Mouse (Mus musculus): ENCODE measurements around the gene Phldb1. TPM values are rescaled to one million over a fixed set of nuclear protein-coding genes. Genes with fewer than 3 reads are reported as not detected.
"Not testable (repeated sequence)": the region's sequence is repeated elsewhere in the genome, so short reads cannot be mapped to it uniquely, and the experiment has no call there.

The Phldb1 gene
- 114 and 152 TPM in 2 replicates for total RNA-seq (2014; rRNA removed)
- polyA plus RNA-seq (2015; fragmentation: Nextera tagmentation; extraction: Ambion mirVana), result 31.9 and 35.3 TPM in 2 replicates

DNA sequence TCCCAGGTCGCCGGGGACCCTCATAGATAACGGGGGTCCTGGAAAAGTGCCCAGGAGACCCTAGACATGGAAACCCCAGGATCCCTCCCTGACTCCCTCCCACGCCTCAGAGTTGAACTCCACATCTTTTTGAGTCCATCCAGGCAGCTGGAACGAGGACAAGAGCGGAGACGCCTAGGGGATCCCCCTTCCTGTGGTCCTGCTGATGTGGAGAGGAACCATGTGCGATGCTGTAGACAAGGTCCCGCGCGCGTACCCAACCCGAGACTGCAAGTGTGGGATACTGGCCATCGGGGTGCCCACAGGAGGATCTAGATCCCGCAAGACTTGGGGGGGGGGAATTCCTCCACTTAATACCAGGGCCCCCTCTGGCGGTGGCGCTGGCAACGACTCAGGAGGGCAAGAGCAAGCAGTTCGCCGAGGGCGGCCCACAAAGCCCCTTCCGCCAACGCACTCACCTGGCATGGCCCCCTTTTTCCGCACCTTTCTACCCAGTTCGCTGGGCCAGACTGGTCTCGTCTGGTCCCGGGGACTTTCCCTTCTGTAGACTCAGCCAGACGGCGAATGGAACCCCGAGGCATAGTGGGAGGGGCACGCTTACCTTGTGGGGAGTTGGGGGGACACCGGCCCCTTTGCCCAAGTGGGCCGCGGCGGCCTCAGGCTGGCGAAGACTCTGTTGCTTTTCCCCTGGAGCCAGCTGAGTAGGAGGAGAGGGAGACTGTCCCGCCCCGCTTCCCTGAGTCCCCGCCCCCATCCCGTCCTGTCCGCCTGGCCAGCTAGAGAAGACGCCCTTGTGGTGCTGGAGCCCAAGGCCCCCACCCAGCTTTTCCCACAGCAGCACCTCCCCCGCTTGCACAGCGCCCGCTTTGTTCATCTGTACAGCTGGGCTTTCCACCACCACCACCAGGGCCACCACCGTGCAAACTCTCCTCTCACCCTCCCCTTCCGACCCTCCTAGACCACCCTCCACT is at the start of gene Phldb1:
TSS of gene Phldb1 (minus strand) at position 675 of the 971 bp plus-strand sequence.
- TF ChIP-seq CTCF (IDR thresholded peaks at IDR 0.05; ENCODE audit: low read depth), result peak; percentile 61
- ATAC-seq (peak; percentile 82), DNase-seq (ENCODE audit: low spot score) (peak; percentile 65)
- Histone ChIP-seq H3K4me2 (ENCODE audit: low read depth, low read length) (peak within 1 kb of the TSS; percentile 100), H3K27ac (peak within 1 kb of the TSS; percentile 72), H3K4me1 (ENCODE audit: insufficient read depth, low read length) (peaks cover 5% of the 10 kb centered on the region; the same call in 1 of the 2 replicates), H3K36me3 (ENCODE audit: insufficient read depth, low read length) (no peaks in the 10 kb centered on the region), H3K4me3 (ENCODE audit: low read length) (peak within 1 kb of the TSS; percentile 66), H3K9ac (replicated peaks; ENCODE audit: low read length) (peak within 1 kb of the TSS; percentile 54), H3K27me3 (ENCODE audit: insufficient read depth, low read length) (no peaks in the 10 kb centered on the region), H3K9me3 (ENCODE audit: low read length) (no peaks in the 10 kb centered on the region)
- under 1% methylated on average over 46 of the region's 47 CpGs for WGBS

DNA sequence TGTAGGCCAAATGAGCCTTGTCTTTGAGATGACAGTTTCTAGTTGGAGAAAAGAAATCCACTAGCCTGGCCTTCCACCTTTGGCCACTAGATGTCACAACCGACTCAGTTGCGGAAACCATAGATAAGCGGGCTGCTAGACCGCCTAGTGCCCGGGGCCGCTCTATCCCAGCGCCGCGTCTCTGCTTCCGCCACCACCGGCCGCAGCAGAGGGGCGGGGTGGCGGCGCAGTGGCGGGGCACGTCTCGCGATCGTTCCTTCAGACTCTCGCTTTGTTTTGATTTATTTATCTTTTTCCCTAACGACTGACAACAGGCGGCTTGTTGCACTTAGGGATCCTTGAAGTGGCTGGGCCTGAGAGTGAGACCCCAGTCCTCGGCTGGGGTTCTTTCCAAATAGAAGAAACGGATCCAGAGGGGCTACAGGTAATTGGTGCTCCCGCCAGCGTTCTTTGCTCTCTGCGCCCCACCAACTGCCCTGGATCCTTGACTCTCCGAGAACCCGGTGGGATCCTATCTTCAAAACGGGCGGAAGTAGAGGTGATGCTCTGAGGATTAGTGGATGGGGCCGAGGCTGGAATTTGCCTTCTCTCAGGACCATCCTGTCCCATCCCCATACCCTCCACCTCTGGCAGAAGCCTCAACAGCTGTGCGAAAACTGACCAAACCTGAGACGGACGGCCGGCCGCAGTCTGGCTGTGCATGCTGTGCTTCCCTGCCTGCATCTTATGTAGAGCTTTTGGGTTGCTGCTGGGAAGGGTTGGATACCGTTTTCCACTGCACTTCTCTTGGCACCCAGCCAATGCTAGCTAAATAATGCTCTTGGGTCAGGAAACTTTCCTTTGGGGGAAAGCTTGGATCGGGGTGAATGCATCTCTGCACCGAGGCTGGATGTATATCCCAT is 38.0 kb upstream of the Phldb1 start:
- peak overlapping the region; percentile 83 for H3K4me3 ChIP-seq (ENCODE audit: low read length)
- TF ChIP-seq CTCF (IDR thresholded peaks at IDR 0.05; ENCODE audit: low read depth), result peak; percentile 89
- WGBS, result under 1% methylated on average over 41 of the region's 41 CpGs

GRCm38 (mm10) chr9:44772392-44772749 is 37.4 kb upstream of the Phldb1 start:
- no peak for TF ChIP-seq CTCF (IDR thresholded peaks at IDR 0.05; ENCODE audit: low read depth)
- Histone ChIP-seq H3K4me2 (ENCODE audit: low read depth, low read length) (no peak overlapping the region), H3K27me3 (ENCODE audit: insufficient read depth, low read length) (no peaks in the 10 kb centered on the region), H3K27ac (peak overlapping the region; percentile 91), H3K9ac (replicated peaks; ENCODE audit: low read length) (no peak overlapping the region), H3K4me1 (ENCODE audit: insufficient read depth, low read length) (no peaks in the 10 kb centered on the region; the same call in 1 of the 2 replicates), H3K9me3 (ENCODE audit: low read length) (no peaks in the 10 kb centered on the region), H3K36me3 (ENCODE audit: insufficient read depth, low read length) (no peaks in the 10 kb centered on the region), H3K4me3 (ENCODE audit: low read length) (peak overlapping the region; percentile 83; the same call in 1 of the 2 replicates)
- DNase-seq (ENCODE audit: low spot score) (no peak), ATAC-seq (no peak)
- 23% methylated on average over 5 of the region's 5 CpGs for WGBS

More for the DNA sequence above, 38.0 kb upstream of the Phldb1 start:
- Histone ChIP-seq H3K9ac (replicated peaks; ENCODE audit: low read length) (peak overlapping the region; percentile 91), H3K4me1 (ENCODE audit: insufficient read depth, low read length) (no peaks in the 10 kb centered on the region; the same call in 1 of the 2 replicates), H3K27me3 (ENCODE audit: insufficient read depth, low read length) (no peaks in the 10 kb centered on the region), H3K9me3 (ENCODE audit: low read length) (no peaks in the 10 kb centered on the region), H3K4me2 (ENCODE audit: low read depth, low read length) (peak overlapping the region; percentile 97), H3K36me3 (ENCODE audit: insufficient read depth, low read length) (no peaks in the 10 kb centered on the region), H3K27ac (peak overlapping the region; percentile 91)
- peak; percentile 99 for ATAC-seq
- peak; percentile 98 for DNase-seq (ENCODE audit: low spot score)

- WGBS, result 96% methylated on average over 5 of the region's 5 CpGs
- no peak overlapping the region for H3K4me3 ChIP-seq (ENCODE audit: low read length)
- H3K9ac ChIP-seq (replicated peaks; ENCODE audit: low read length), result no peak overlapping the region
- H3K4me2 ChIP-seq (ENCODE audit: low read depth, low read length), result no peak overlapping the region
- no peak overlapping the region for H3K27ac ChIP-seq
- H3K4me1 ChIP-seq (ENCODE audit: insufficient read depth, low read length), result peaks cover 2% of the 10 kb centered on the region; the same call in 1 of the 2 replicates
- no peak for ATAC-seq
- no peak for DNase-seq (ENCODE audit: low spot score)
- H3K9me3 ChIP-seq (ENCODE audit: low read length), result no peaks in the 10 kb centered on the region
- no peaks in the 10 kb centered on the region for H3K27me3 ChIP-seq (ENCODE audit: insufficient read depth, low read length)
- no peaks in the 10 kb centered on the region for H3K36me3 ChIP-seq (ENCODE audit: insufficient read depth, low read length)
- no peak for TF ChIP-seq CTCF (IDR thresholded peaks at IDR 0.05; ENCODE audit: low read depth)
Observed at GRCm38 (mm10) chr9:44771376-44771775, 36.4 kb upstream of the Phldb1 start.

DNA sequence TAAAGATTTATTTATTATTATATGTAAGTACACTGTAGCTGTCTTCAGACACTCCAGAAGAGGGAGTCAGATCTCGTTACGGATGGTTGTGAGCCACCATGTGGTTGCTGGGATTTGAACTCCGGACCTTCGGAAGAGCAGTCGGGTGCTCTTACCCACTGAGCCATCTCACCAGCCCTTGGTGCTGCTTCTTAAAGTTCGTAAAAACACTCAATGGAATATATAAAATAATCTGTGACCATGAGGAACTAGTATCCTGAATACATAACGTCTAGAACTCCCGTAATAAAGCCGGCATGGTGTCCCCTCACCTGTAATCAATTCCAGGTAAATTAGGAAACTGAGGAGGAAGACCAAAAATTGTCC is 33.0 kb upstream of the Phldb1 start:
- not testable (repeated sequence) for DNase-seq (ENCODE audit: low spot score); H3K27me3 ChIP-seq (ENCODE audit: insufficient read depth, low read length); H3K4me1 ChIP-seq (ENCODE audit: insufficient read depth, low read length); H3K36me3 ChIP-seq (ENCODE audit: insufficient read depth, low read length); H3K9ac ChIP-seq (replicated peaks; ENCODE audit: low read length); H3K9me3 ChIP-seq (ENCODE audit: low read length)
- peak; percentile 14 for ATAC-seq
- peak overlapping the region; percentile 62 for H3K4me3 ChIP-seq (ENCODE audit: low read length)
- peak overlapping the region; percentile 64 for H3K4me2 ChIP-seq (ENCODE audit: low read depth, low read length)
- H3K27ac ChIP-seq, result peak overlapping the region; percentile 69
- WGBS, result 40% methylated on average over 7 of the region's 9 CpGs
